Mouse (Mus musculus) kidney, adult 2 months (tissue): ENCODE results near the gene Cyp2u1.

Experiments used
- CTCF ChIP-seq: fragments of 200-500 bp; conservative IDR thresholded peaks from 2 replicates; pipeline ENCODE4 v1.5.1; 2011; ENCODE audit warnings: low read depth, mild to moderate bottlenecking, control low read depth, low read length, moderate library complexity, mixed read lengths; ENCODE audit not compliant: insufficient read depth, insufficient read length
- POLR2A ChIP-seq: fragments of 200-500 bp; IDR thresholded peaks from one replicate; pipeline ENCODE4 v1.6.1; 2011; ENCODE audit warnings: low read depth, low read length, control low read depth

DNA sequence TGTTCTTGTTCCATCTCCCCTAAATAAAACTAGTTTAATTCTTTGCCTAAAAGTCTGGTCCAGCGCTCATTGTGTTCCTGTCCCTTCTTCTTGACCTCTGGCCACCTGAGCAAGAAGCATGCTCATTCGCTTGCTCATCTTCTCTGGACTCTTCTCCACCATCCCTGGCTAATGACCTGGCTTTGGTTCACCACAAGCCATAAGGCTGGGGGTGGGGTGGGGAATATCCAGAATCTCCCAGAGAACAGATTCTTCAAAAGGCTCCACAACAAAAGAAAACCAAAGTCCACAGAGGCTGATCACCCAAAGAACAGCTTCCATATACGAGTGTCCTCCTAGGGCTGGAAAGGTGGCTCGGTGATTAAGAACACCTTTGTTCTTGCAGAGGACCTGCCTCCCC, 48.0 kb downstream of the Cyp2u1 start:
- TF ChIP-seq CTCF: no peak
- no peak for TF ChIP-seq POLR2A
